Mouse (Mus musculus): ENCODE measurements around the gene Ttc26.

DNA sequence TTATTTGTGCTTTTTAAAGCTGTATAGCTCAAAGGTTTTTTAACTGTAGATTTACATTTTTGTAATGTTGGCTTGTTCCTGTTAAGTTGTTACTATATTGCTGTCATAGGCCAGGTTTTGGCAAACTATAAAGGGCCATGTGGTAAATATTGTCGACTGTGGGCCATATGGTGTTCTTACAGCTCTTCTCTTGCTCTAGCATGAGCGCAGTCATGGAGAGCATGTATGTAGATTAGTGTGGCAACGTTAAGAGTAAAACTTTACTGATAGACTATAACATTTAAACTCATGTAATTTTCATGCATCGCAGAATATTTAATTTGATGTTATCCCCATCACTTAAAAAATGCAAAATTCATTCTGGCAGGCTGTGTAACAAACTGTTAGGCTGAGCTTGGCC, 71.8 kb downstream of the Ttc26 start:
- TF ChIP-seq CTCF (IDR thresholded peaks at IDR 0.05; ENCODE audit: insufficient read depth, low read depth, low read length): no peak
- TF ChIP-seq POLR2A (IDR thresholded peaks at IDR 0.05; ENCODE audit: insufficient read depth, low read depth, low read length): no peak

Measured in olfactory bulb, adult 2 months (tissue).